Mouse (Mus musculus) ES-Bruce4 (cell line): ENCODE measurements around the gene 1700037C18Rik.

ENCODE experiments used
- CTCF ChIP-seq: IDR thresholded peaks from one replicate; pipeline ENCODE4 v1.8.1; 2011; ENCODE audit warnings: low read depth, low read length
- POLR2A ChIP-seq: IDR thresholded peaks from one replicate; pipeline ENCODE4 v1.8.1; 2011; ENCODE audit warnings: low read length; ENCODE audit not compliant: insufficient read depth

- TF ChIP-seq CTCF (no peak), POLR2A (no peak)
Measured at GRCm38 (mm10) chr16:3855776-3856175, 52.7 kb downstream of the 1700037C18Rik start.
